Mouse (Mus musculus) brain, embryonic 14.5 days (tissue): ENCODE data around the gene Chrna3.

Source experiments
- CTCF ChIP-seq: fragments of 200-500 bp; IDR thresholded peaks from 2 replicates; pipeline ENCODE4 v1.5.1; 2012; ENCODE audit warnings: inconsistent platforms, mild to moderate bottlenecking, moderate library complexity, borderline replicate concordance; ENCODE audit not compliant: insufficient read depth, insufficient read length; ENCODE audit errors: extremely low read depth
- POLR2A ChIP-seq: fragments of 200-500 bp; IDR thresholded peaks from 2 replicates; pipeline ENCODE4 v1.6.1; 2012; ENCODE audit warnings: mild to moderate bottlenecking, inconsistent platforms, borderline replicate concordance; ENCODE audit not compliant: poor library complexity, insufficient read depth, insufficient read length, severe bottlenecking; ENCODE audit errors: extremely low read depth

- TF ChIP-seq POLR2A = no peak
- TF ChIP-seq CTCF = no peak
These were observed 9.4 kb downstream of the Chrna3 start for GRCm38 (mm10) chr9:55016926-55017325.
